8 mouse cellular contexts compared by ENCODE assay signal in genomic region chr1:66655747-66656119, GRCm38 (mm10). TPM values are rescaled to one million over a fixed set of nuclear protein-coding genes. Genes with fewer than 3 reads are reported as not detected.
A peak's percentile ranks its signal among the peaks of the same experiment; 100 is the strongest.
DNase-seq lines count a peak whose midpoint lies in the region; ATAC-seq and TF ChIP-seq lines count a peak whose summit lies in the region.
"Had no signal": no experiment of that assay in that cellular context is flagged by ENCODE, and none has a peak within 500 bp of the region (broad histone marks: within the 10 kb centered on the region; RNA-seq: fewer than 3 reads in every experiment).

No protein-coding gene starts in this region.

- no peaks in the 10 kb centered on the region for H3K4me1 ChIP-seq in limb, embryonic 14.5 days (ENCODE audit: control insufficient read depth, insufficient read depth, low read length)
- H3K4me1 ChIP-seq in limb, embryonic 10.5 days, result no peaks in the 10 kb centered on the region
- H3K4me1 ChIP-seq in forebrain, embryonic 14.5 days (ENCODE audit: control insufficient read depth, insufficient read depth, low read length), result peaks cover 6% of the 10 kb centered on the region
- peaks cover 9% of the 10 kb centered on the region for H3K4me1 ChIP-seq in neural tube, embryonic 13.5 days (replicated peaks)
- H3K4me1 ChIP-seq in heart, embryonic 10.5 days, result no peaks in the 10 kb centered on the region
- H3K4me1 ChIP-seq: embryonic facial prominence, embryonic 12.5 days had no signal

- no peak for TF ChIP-seq POLR2A in limb, embryonic 14.5 days (IDR thresholded peaks at IDR 0.05; ENCODE audit: borderline replicate concordance, extremely low read depth, insufficient read depth, insufficient read length)

- no peaks in the 10 kb centered on the region for H3K9me3 ChIP-seq in limb, embryonic 14.5 days (ENCODE audit: control insufficient read depth, low read length)
- no peaks in the 10 kb centered on the region for H3K9me3 ChIP-seq in limb, embryonic 10.5 days (replicated peaks)
- H3K9me3 ChIP-seq in forebrain, embryonic 14.5 days (replicated peaks; ENCODE audit: control insufficient read depth, low read length), result no peaks in the 10 kb centered on the region
- H3K9me3 ChIP-seq in neural tube, embryonic 13.5 days, result no peaks in the 10 kb centered on the region
- no peaks in the 10 kb centered on the region for H3K9me3 ChIP-seq in heart, embryonic 10.5 days
- H3K9me3 ChIP-seq: embryonic facial prominence, embryonic 12.5 days had no signal

- peak; percentile 48 for DNase-seq in limb, embryonic 14.5 days (ENCODE audit: low spot score)
- DNase-seq in limb, embryonic 10.5 days (ENCODE audit: low spot score), result no peak
- peak; percentile 64 for DNase-seq in adipocyte (ENCODE audit: low spot score)
- peak; percentile 85 for DNase-seq in forebrain, embryonic 14.5 days (ENCODE audit: low spot score)
- no peak for DNase-seq in right cerebral cortex, adult 18-20 months
- DNase-seq in heart, embryonic 10.5 days (ENCODE audit: low spot score), result no peak

- H3K4me3 ChIP-seq in limb, embryonic 14.5 days (replicated peaks; ENCODE audit: low read length), result no peak overlapping the region
- no peak overlapping the region for H3K4me3 ChIP-seq in limb, embryonic 10.5 days
- no peak overlapping the region for H3K4me3 ChIP-seq in forebrain, embryonic 14.5 days (ENCODE audit: low read depth, low read length)
- no peak overlapping the region for H3K4me3 ChIP-seq in neural tube, embryonic 13.5 days
- H3K4me3 ChIP-seq in heart, embryonic 10.5 days, result no peak overlapping the region
- H3K4me3 ChIP-seq: embryonic facial prominence, embryonic 12.5 days had no signal

- no peak overlapping the region for H3K27ac ChIP-seq in limb, embryonic 14.5 days (replicated peaks; ENCODE audit: low read depth, low read length)
- H3K27ac ChIP-seq in limb, embryonic 10.5 days, result no peak overlapping the region
- 0 out of 2 replicates have a peak overlapping the region, but pooled peaks have one; percentile 39 for H3K27ac ChIP-seq in forebrain, embryonic 14.5 days (ENCODE audit: low read depth, low read length)
- no peak overlapping the region; the same call in 1 of the 2 replicates for H3K27ac ChIP-seq in neural tube, embryonic 13.5 days (replicated peaks)
- no peak overlapping the region for H3K27ac ChIP-seq in heart, embryonic 10.5 days
- H3K27ac ChIP-seq: embryonic facial prominence, embryonic 12.5 days had no signal

- H3K4me2 ChIP-seq in limb, embryonic 14.5 days (replicated peaks; ENCODE audit: low read depth, low read length, severe bottlenecking), result no peak overlapping the region
- H3K4me2 ChIP-seq in forebrain, embryonic 14.5 days (ENCODE audit: low read length), result 0 out of 2 replicates have a peak overlapping the region, but pooled peaks have one; percentile 12
- no peak overlapping the region for H3K4me2 ChIP-seq in neural tube, embryonic 13.5 days
- H3K4me2 ChIP-seq: embryonic facial prominence, embryonic 12.5 days had no signal

- H3K36me3 ChIP-seq in limb, embryonic 14.5 days (ENCODE audit: control insufficient read depth, insufficient read depth, low read length), result no peaks in the 10 kb centered on the region
- H3K36me3 ChIP-seq in limb, embryonic 10.5 days, result no peaks in the 10 kb centered on the region
- no peaks in the 10 kb centered on the region for H3K36me3 ChIP-seq in forebrain, embryonic 14.5 days (ENCODE audit: control insufficient read depth, insufficient read depth, low read length)
- H3K36me3 ChIP-seq in neural tube, embryonic 13.5 days, result no peaks in the 10 kb centered on the region
- no peaks in the 10 kb centered on the region for H3K36me3 ChIP-seq in heart, embryonic 10.5 days
- H3K36me3 ChIP-seq: embryonic facial prominence, embryonic 12.5 days had no signal

- H3K9ac ChIP-seq in limb, embryonic 14.5 days (ENCODE audit: low read depth, low read length, severe bottlenecking), result no peak overlapping the region
- no peak overlapping the region for H3K9ac ChIP-seq in forebrain, embryonic 14.5 days (ENCODE audit: low read length)
- H3K9ac ChIP-seq in neural tube, embryonic 13.5 days, result no peak overlapping the region
- H3K9ac ChIP-seq: embryonic facial prominence, embryonic 12.5 days had no signal

- H3K27me3 ChIP-seq in limb, embryonic 14.5 days (ENCODE audit: control insufficient read depth, insufficient read depth, low read length), result no peaks in the 10 kb centered on the region
- H3K27me3 ChIP-seq in limb, embryonic 10.5 days (ENCODE audit: low read depth, poor library complexity, severe bottlenecking), result no peaks in the 10 kb centered on the region
- H3K27me3 ChIP-seq in forebrain, embryonic 14.5 days (replicated peaks; ENCODE audit: control insufficient read depth, insufficient read depth, low read length), result no peaks in the 10 kb centered on the region
- H3K27me3 ChIP-seq in neural tube, embryonic 13.5 days, result no peaks in the 10 kb centered on the region
- no peaks in the 10 kb centered on the region for H3K27me3 ChIP-seq in heart, embryonic 10.5 days (ENCODE audit: insufficient read depth, poor library complexity, severe bottlenecking)
- H3K27me3 ChIP-seq: embryonic facial prominence, embryonic 12.5 days had no signal

- ATAC-seq in limb, embryonic 14.5 days (ENCODE audit: low FRiP score, low read depth), result no peak
- peak; percentile 76 for ATAC-seq in forebrain, embryonic 14.5 days
- ATAC-seq in neural tube, embryonic 13.5 days (ENCODE audit: low read depth), result peak; percentile 76

RNA-seq across cellular contexts. Expression of gene Rpe, which starts 44.9 kb away (rescaled TPM):
- polyA plus RNA-seq in limb, embryonic 14.5 days (2012; rRNA removed), result 25.1 and 26.9 TPM in 2 replicates
- polyA plus RNA-seq in limb, embryonic 14.5 days (2014; fragmentation: Nextera tagmentation; extraction: Ambion mirVana), result 45.6 and 46.2 TPM in 2 replicates
- 40.1 and 43.2 TPM in 2 replicates for polyA plus RNA-seq in limb, embryonic 10.5 days (2016; fragmentation: Nextera tagmentation; extraction: Ambion mirVana)
- 46.3 and 47.9 TPM in 2 replicates for polyA plus RNA-seq in forebrain, embryonic 14.5 days (2014; fragmentation: Nextera tagmentation; extraction: Ambion mirVana)
- 40.0 and 41.6 TPM in 2 replicates for polyA plus RNA-seq in neural tube, embryonic 13.5 days (2015; fragmentation: Nextera tagmentation; extraction: Ambion mirVana)
- 38.1 and 42.0 TPM in 2 replicates for polyA plus RNA-seq in heart, embryonic 10.5 days (2016; fragmentation: Nextera tagmentation; extraction: Ambion mirVana)

Comparison
In these comparisons a context has a peak if more than half of its experiments do, and no peak if none do; other contexts are left out.
1. DNase-seq: peak in limb, embryonic 14.5 days (single experiment), adipocyte (single experiment) and forebrain, embryonic 14.5 days (single experiment); none in limb, embryonic 10.5 days (single experiment), right cerebral cortex, adult 18-20 months (single experiment) and heart, embryonic 10.5 days (single experiment).